Mouse (Mus musculus): ENCODE data around the gene Prpf39. TPM values are rescaled to one million over a fixed set of nuclear protein-coding genes. Genes with fewer than 3 reads are reported as not detected.

Gene Prpf39
- 33.4 and 37.5 TPM in 2 replicates for polyA plus RNA-seq (2015; fragmentation: Nextera tagmentation; extraction: Ambion mirVana)

DNA sequence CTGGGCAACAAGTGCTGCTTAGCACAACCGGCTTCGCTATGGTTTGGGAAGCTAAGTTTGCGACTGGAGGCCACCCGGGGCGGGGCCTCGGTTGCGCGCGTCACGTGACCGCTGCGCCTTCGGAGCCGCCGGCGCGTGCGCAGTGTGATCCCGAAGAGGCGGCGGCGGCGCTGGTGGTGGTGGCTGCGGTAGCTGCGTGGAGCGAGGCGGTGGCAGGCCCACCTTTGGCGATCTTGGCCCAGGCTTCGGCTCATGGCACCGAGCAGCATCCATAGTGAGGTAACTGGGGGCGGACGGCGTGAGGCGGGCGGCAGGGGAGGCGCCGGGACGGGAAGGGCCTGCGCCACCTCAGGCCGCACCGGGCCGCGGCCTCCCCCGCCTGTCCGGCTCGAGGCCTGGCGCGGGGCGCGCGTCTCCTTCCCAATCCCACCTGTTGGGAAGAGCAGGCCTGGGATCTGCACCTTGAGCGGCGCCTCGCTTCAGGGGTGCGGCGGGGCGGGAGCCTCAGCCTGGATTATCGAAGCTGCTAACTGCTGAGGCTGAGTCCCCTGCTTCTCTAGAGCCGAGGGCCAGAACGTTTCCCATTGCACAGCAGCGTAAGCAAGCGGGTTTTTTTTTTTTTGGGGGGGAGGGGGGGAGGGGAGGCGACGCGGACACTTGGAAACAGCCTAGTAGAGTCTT is at the start of gene Prpf39:
Prpf39 (plus strand) TSS at position 144 of the 681 bp plus-strand sequence.
- H3K9me3 ChIP-seq (ENCODE audit: control insufficient read depth, low read length) = no peaks in the 10 kb centered on the region
- H3K4me3 ChIP-seq (ENCODE audit: low read length) = peak within 1 kb of the TSS; percentile 96
- WGBS = under 1% methylated on average over 65 of the region's 65 CpGs
- peak; percentile 96 for ATAC-seq
- H3K4me2 ChIP-seq (ENCODE audit: low read depth, low read length) = peak within 1 kb of the TSS; percentile 66
- H3K27ac ChIP-seq (ENCODE audit: low read length) = peak within 1 kb of the TSS; percentile 89
- H3K9ac ChIP-seq (ENCODE audit: low read depth, low read length) = peak within 1 kb of the TSS; percentile 97
- H3K36me3 ChIP-seq (ENCODE audit: control insufficient read depth, insufficient read depth, low read length) = no peaks in the 10 kb centered on the region
- no peaks in the 10 kb centered on the region for H3K27me3 ChIP-seq (replicated peaks; ENCODE audit: control insufficient read depth, insufficient read depth, low read length)
- peaks cover 14% of the 10 kb centered on the region for H3K4me1 ChIP-seq (ENCODE audit: control insufficient read depth, insufficient read depth, low read length)

DNA sequence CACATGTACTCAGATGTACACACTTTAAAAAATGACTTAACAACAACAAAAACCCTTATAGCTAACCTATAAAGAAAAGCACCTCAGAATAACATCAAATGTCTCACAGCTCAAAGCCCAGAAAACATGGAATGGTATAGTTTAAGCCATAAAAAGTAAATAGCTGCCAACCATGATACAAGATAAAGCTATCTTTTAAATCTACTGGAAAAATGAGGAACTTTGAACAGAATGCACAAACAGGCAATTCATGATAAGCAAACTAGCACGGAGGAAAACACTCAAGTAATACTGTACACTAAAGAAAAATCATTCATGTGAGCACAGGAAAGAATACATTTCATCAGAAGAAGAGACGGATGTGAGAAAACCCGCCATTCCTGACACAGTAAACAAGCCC is 28.4 kb upstream of the Prpf39 start:
- 89% methylated on average over 3 of the region's 3 CpGs for WGBS
- Histone ChIP-seq H3K4me2 (ENCODE audit: low read depth, low read length) (no peak overlapping the region), H3K27ac (ENCODE audit: low read length) (no peak overlapping the region), H3K4me1 (ENCODE audit: control insufficient read depth, insufficient read depth, low read length) (no peaks in the 10 kb centered on the region), H3K9ac (ENCODE audit: low read depth, low read length) (no peak overlapping the region), H3K36me3 (ENCODE audit: control insufficient read depth, insufficient read depth, low read length) (no peaks in the 10 kb centered on the region), H3K4me3 (ENCODE audit: low read length) (no peak overlapping the region), H3K9me3 (ENCODE audit: control insufficient read depth, low read length) (no peaks in the 10 kb centered on the region), H3K27me3 (replicated peaks; ENCODE audit: control insufficient read depth, insufficient read depth, low read length) (no peaks in the 10 kb centered on the region)
- ATAC-seq = no peak

DNA sequence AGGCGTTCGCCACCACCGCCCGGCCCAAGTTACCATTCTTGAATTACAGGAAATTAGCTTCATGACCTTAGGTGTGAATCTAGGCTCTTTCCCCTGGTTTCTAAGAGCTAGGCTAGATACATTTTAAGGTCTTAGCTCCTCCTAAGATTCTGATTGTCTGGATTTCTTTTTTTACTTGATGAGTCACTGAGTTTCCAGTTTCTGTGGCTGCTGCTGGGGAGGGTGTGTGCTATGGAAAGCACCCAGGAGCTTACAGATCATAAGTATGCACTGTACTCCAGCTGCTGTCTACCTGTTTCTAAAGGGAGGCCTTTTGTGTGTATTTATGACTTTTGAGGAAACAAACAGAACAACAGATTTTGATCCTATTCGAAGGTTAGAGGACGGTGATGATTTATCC is 13.3 kb upstream of the Prpf39 start:
- Histone ChIP-seq H3K9me3 (ENCODE audit: control insufficient read depth, low read length) (no peaks in the 10 kb centered on the region), H3K4me1 (ENCODE audit: control insufficient read depth, insufficient read depth, low read length) (no peaks in the 10 kb centered on the region), H3K27ac (ENCODE audit: low read length) (no peak overlapping the region), H3K4me2 (ENCODE audit: low read depth, low read length) (no peak overlapping the region), H3K36me3 (ENCODE audit: control insufficient read depth, insufficient read depth, low read length) (0 out of 2 replicates have a peak, but pooled peaks cover 3% of the 10 kb centered on the region), H3K27me3 (replicated peaks; ENCODE audit: control insufficient read depth, insufficient read depth, low read length) (no peaks in the 10 kb centered on the region), H3K9ac (ENCODE audit: low read depth, low read length) (no peak overlapping the region), H3K4me3 (ENCODE audit: low read length) (no peak overlapping the region)
- WGBS = 97% methylated on average over 6 of the region's 6 CpGs
- ATAC-seq = no peak

DNA sequence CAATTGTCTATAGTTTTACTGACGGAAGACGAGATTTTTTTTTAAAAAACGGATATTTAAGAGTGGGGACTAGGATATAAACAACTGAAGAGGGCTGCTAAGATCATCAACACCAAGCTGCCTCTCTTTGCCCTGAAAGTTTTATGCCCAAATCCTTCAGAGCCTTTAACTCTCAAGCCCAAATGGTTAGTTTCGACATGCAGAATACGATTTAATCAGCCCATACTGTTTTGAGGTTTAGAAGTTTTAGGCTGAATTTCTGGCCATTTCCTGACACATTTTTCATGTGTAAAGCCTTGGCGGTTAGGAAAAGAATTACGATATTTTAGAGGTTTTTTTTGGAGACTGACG is 319 bp upstream of the Prpf39 start:
- H3K4me1 ChIP-seq (ENCODE audit: control insufficient read depth, insufficient read depth, low read length) = peaks cover 14% of the 10 kb centered on the region
- peak overlapping the region; percentile 45 for H3K4me2 ChIP-seq (ENCODE audit: low read depth, low read length)
- peak overlapping the region; percentile 97 for H3K9ac ChIP-seq (ENCODE audit: low read depth, low read length)
- H3K4me3 ChIP-seq (ENCODE audit: low read length) = peak overlapping the region; percentile 96
- no peak; the same call in 1 of the 2 replicates for ATAC-seq
- H3K27me3 ChIP-seq (replicated peaks; ENCODE audit: control insufficient read depth, insufficient read depth, low read length) = no peaks in the 10 kb centered on the region
- 46% methylated on average over 8 of the region's 8 CpGs for WGBS
- no peaks in the 10 kb centered on the region for H3K36me3 ChIP-seq (ENCODE audit: control insufficient read depth, insufficient read depth, low read length)
- no peaks in the 10 kb centered on the region for H3K9me3 ChIP-seq (ENCODE audit: control insufficient read depth, low read length)
- H3K27ac ChIP-seq (ENCODE audit: low read length) = no peak overlapping the region

DNA sequence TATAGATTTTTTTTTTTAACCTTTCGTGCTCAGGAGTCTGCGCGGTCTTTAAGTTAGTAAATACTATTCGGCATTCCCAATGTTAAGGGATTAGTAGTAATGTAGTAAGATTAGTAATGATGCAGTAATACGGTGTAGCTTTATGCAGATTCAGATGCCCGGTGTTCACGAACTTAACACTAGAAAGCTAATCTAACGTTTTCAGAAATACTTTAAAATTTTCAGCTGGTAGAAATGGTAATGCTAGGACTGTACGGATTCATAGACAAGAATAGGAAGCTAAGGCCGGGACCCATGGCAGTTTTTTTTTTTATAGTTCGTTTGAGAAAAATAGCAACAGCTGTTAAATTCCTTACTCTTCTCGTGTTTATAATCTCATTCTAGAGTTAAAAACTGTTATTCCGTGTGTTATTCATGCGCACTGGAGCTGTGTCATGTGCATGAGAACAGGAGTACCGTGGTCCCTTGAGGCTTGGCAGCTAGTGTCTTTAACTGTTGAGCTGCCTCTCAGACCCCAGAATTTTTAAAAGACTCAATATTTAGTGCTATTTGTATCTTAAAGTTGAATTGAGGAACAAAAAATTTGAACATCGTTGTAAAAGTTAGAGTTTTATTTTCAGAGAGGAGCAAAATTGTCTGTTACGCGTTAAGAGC is 886 bp downstream of the Prpf39 start:
- peak; percentile 14; the same call in 1 of the 2 replicates for ATAC-seq
- H3K9ac ChIP-seq (ENCODE audit: low read depth, low read length) = peak overlapping the region; percentile 97
- peak overlapping the region; percentile 66 for H3K4me2 ChIP-seq (ENCODE audit: low read depth, low read length)
- WGBS = 11% methylated on average over 18 of the region's 18 CpGs
- H3K4me1 ChIP-seq (ENCODE audit: control insufficient read depth, insufficient read depth, low read length) = peaks cover 14% of the 10 kb centered on the region
- no peak overlapping the region for H3K27ac ChIP-seq (ENCODE audit: low read length)
- H3K4me3 ChIP-seq (ENCODE audit: low read length) = peak overlapping the region; percentile 96
- no peaks in the 10 kb centered on the region for H3K36me3 ChIP-seq (ENCODE audit: control insufficient read depth, insufficient read depth, low read length)
- no peaks in the 10 kb centered on the region for H3K9me3 ChIP-seq (ENCODE audit: control insufficient read depth, low read length)
- no peaks in the 10 kb centered on the region for H3K27me3 ChIP-seq (replicated peaks; ENCODE audit: control insufficient read depth, insufficient read depth, low read length)

DNA sequence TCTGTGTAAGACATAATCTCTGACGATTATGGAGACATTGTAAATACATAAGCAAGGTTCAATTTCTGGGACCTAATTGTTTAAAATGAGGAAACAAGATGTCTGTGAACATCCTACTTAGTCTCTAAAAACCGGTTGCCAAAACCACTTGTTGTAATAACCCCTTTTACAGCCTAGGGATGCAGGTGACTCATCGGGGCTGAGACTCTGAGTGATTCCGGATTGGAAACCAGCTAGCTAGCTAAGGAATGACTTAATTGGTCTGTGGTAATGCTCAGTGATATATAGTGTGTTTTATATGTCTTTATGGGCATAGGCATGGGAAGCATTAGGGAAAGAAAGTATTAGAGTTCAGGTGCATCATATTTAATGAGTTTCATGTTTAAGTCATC is 1.4 kb downstream of the Prpf39 start:
- H3K4me2 ChIP-seq (ENCODE audit: low read depth, low read length) = peak overlapping the region; percentile 66

DNA sequence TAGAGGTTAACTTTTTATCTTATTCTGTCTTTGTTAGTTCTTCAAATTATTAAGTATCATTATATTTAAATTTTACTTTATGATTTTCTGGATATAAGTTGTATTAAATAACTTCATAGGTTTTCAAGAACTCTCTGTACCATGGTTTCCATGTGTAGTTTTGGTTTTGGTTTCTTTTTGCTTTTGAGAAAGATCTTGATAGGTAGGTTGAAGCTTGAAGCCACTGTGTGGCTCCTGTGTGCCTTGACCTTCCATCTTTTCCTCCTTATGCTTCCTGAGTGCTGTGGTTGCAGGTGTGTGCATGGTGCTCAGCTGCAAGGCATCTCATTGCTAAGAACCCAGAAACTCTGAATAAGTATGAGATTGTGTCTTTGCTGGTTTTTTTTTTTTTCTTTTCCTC is 12.7 kb downstream of the Prpf39 start:
- H3K4me3 ChIP-seq (ENCODE audit: low read length) = no peak overlapping the region
- no peak overlapping the region for H3K27ac ChIP-seq (ENCODE audit: low read length)
- H3K27me3 ChIP-seq (replicated peaks; ENCODE audit: control insufficient read depth, insufficient read depth, low read length) = no peaks in the 10 kb centered on the region
- H3K4me1 ChIP-seq (ENCODE audit: control insufficient read depth, insufficient read depth, low read length) = no peaks in the 10 kb centered on the region
- H3K36me3 ChIP-seq (ENCODE audit: control insufficient read depth, insufficient read depth, low read length) = peaks cover 7% of the 10 kb centered on the region; the same call in 1 of the 2 replicates
- no peak overlapping the region for H3K9ac ChIP-seq (ENCODE audit: low read depth, low read length)
- H3K4me2 ChIP-seq (ENCODE audit: low read depth, low read length) = no peak overlapping the region
- no peaks in the 10 kb centered on the region for H3K9me3 ChIP-seq (ENCODE audit: control insufficient read depth, low read length)
- ATAC-seq = no peak

More for the DNA sequence above, 1.4 kb downstream of the Prpf39 start:
- 0 out of 2 replicates have a peak, but pooled peaks have one; percentile 27 for ATAC-seq
- Histone ChIP-seq H3K27ac (ENCODE audit: low read length) (no peak overlapping the region), H3K27me3 (replicated peaks; ENCODE audit: control insufficient read depth, insufficient read depth, low read length) (no peaks in the 10 kb centered on the region), H3K9me3 (ENCODE audit: control insufficient read depth, low read length) (no peaks in the 10 kb centered on the region), H3K4me1 (ENCODE audit: control insufficient read depth, insufficient read depth, low read length) (peaks cover 14% of the 10 kb centered on the region), H3K9ac (ENCODE audit: low read depth, low read length) (no peak overlapping the region; the same call in 1 of the 2 replicates), H3K36me3 (ENCODE audit: control insufficient read depth, insufficient read depth, low read length) (no peaks in the 10 kb centered on the region), H3K4me3 (ENCODE audit: low read length) (peak overlapping the region; percentile 96)
- 17% methylated on average over 4 of the region's 4 CpGs for WGBS

DNA sequence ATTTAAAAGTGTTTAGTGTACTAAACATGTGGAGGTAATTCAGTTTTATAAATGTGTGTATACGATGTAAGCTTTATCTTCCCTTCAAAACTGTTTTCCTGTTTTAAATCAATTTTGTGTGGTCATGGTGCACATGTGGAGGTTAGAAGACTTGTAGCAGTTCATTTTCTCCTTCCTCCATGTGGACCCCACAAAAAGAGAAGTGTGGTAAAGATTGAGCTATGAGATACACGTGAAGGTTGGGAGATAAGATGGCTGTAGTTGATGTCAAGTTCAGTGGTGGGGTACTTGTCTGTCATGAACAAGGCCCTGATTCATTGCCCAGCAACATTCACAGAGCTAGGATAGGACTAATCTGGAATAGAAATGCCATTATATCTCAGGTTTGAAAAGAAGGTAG is 22.1 kb downstream of the Prpf39 start:
- Histone ChIP-seq H3K9ac (ENCODE audit: low read depth, low read length) (no peak overlapping the region), H3K36me3 (ENCODE audit: control insufficient read depth, insufficient read depth, low read length) (peaks cover 2% of the 10 kb centered on the region; the same call in 1 of the 2 replicates)
- 77% methylated on average over 2 of the region's 2 CpGs for WGBS

DNA sequence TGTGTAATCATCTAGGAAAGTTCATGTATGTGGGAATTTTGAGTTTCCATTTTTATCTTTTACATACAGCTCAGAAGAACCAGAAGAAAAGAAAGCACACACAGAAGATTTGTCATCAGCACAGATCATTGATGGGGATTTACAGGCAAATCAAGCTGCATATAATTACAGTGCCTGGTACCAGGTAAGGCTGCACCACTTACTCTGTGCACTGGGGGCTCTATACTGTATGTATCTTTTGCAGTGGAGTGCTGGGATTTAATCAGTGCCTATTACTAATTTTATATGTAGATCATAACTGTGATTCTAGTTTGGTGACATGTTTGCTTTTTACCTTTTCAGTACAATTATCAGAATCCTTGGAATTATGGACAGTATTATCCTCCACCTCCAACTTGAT is 24.9 kb downstream of the Prpf39 start:
- no peak overlapping the region for H3K9ac ChIP-seq (ENCODE audit: low read depth, low read length)
- H3K4me1 ChIP-seq (ENCODE audit: control insufficient read depth, insufficient read depth, low read length) = no peaks in the 10 kb centered on the region
- no peak overlapping the region for H3K27ac ChIP-seq (ENCODE audit: low read length)
- H3K36me3 ChIP-seq (ENCODE audit: control insufficient read depth, insufficient read depth, low read length) = peaks cover 6% of the 10 kb centered on the region
- H3K27me3 ChIP-seq (replicated peaks; ENCODE audit: control insufficient read depth, insufficient read depth, low read length) = no peaks in the 10 kb centered on the region
- no peak overlapping the region for H3K4me2 ChIP-seq (ENCODE audit: low read depth, low read length)
- H3K4me3 ChIP-seq (ENCODE audit: low read length) = no peak overlapping the region
- ATAC-seq = no peak
- no peaks in the 10 kb centered on the region for H3K9me3 ChIP-seq (ENCODE audit: control insufficient read depth, low read length)

More for the DNA sequence above, 22.1 kb downstream of the Prpf39 start:
- ATAC-seq = no peak
- H3K4me1 ChIP-seq (ENCODE audit: control insufficient read depth, insufficient read depth, low read length) = no peaks in the 10 kb centered on the region
- no peaks in the 10 kb centered on the region for H3K9me3 ChIP-seq (ENCODE audit: control insufficient read depth, low read length)
- H3K27me3 ChIP-seq (replicated peaks; ENCODE audit: control insufficient read depth, insufficient read depth, low read length) = no peaks in the 10 kb centered on the region
- H3K27ac ChIP-seq (ENCODE audit: low read length) = no peak overlapping the region
- no peak overlapping the region for H3K4me2 ChIP-seq (ENCODE audit: low read depth, low read length)
- no peak overlapping the region for H3K4me3 ChIP-seq (ENCODE audit: low read length)
